Mouse (Mus musculus): ENCODE measurements around the gene Rrp7a. TPM values are rescaled to one million over a fixed set of nuclear protein-coding genes. Genes with fewer than 3 reads are reported as not detected.
"Not testable (repeated sequence)": the region's sequence is repeated elsewhere in the genome, so short reads cannot be mapped to it uniquely, and the experiment has no call there.

The Rrp7a gene
- total RNA-seq, 2 experiments from 2014 or later = 147 to 159 TPM

DNA sequence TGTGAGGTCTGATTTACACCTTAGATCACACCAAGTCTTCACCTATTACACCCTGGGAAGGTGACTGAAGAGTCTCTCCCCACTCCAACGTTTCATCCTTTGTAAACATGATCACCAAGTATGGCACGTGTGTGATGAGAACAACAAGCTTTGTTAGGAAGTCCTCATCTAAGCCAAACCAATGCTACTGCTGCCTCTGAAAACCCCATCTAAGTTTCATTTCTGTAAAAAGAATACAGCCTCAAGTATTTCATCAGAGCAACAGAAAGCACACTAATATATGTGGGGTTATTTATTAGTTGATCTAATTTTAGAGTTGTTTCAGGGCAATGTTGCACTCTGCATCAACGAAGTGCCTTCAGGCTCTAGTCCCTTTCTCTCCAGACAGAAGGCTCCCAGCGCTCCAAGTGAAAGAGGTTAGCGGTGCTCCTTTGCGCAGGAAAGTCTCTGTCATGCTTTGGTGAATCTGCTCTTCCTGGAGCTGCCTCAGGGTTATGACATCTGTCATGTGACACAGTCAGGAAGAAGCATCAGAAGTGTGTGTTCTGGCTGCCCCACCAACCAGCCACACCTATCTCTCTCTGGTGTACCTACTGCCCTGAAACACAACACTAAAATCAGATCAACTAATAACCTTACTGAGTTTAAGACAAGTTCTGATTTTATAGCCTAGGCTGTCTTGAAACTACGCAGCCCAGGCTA, 7.1 kb upstream of the Rrp7a start:
- no peak for DNase-seq (ENCODE audit: extremely low spot score in 1 of 2, low spot score in 2 of 2)
- TF ChIP-seq CTCF (IDR thresholded peaks at IDR 0.05) = no peak
- Histone ChIP-seq H3K4me3 (no peak overlapping the region), H3K27ac (no peak overlapping the region)
- intact Hi-C loops (cut with DNase I) = no loop called here

DNA sequence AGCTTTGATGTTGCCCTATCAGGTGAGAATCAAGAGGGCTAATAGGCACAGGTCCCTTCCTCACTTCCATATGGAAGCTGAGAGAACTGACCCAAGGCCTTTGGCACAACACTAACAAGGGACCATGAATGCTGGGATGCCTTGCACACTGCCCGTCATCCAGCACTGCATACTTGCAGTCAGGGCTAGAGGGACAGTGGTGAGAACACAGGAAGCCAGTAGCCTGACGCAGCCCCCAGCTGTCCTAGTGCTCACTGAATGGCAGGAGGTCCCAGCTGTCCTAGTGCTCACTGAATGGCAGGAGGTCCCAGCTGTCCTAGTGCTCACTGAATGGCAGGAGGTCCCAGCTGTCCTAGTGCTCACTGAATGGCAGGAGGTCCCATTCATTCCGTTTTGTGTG, 4.4 kb upstream of the Rrp7a start:
- H3K4me3 ChIP-seq; intact Hi-C loops (cut with DNase I); DNase-seq (ENCODE audit: extremely low spot score in 1 of 2, low spot score in 2 of 2); H3K27ac ChIP-seq: not testable (repeated sequence)

DNA sequence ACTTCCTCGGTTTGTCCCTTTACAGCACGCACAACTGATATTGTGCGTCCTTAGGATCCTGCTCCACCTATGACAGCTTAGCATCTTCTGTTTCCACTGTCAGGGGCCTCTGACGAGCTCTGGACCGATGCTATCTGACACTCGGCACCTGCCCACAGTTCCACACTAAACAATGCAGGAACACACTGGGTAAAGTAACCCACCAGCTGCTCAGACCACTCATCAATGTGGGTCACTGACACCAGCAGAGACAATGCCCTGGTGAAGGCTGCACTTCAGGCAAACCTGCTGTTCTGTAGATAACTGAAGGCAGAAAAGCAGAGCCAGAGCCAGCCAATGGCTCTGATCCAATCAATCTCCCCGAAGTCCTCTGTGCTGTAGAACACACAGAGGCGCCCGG, 4.0 kb upstream of the Rrp7a start:
- Histone ChIP-seq H3K4me3 (no peak overlapping the region), H3K27ac (no peak overlapping the region)
- DNase-seq (ENCODE audit: extremely low spot score in 1 of 2, low spot score in 2 of 2) = no peak
- intact Hi-C loops (cut with DNase I) = no loop called here
- no peak for TF ChIP-seq CTCF (IDR thresholded peaks at IDR 0.05)

DNA sequence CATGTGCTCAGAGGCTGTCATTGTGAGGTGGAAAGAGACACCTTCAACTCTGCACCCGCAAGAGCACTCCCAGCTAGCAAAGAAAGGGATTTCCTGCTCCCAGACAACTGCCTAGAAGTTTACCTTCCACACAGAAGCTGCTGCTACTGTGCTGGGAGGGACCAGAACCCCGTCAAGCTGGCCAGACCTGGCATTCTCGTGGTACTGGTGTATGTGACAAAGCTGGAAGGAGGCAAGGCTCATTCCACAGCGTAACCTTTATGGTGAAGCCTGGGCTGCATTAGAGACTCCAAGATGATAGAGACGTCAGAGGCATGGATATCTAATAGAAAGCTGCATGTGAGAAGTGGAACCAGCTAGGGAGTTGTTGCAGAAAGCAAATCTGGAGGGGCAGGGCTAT, 2.0 kb upstream of the Rrp7a start:
- Histone ChIP-seq H3K4me3 (no peak overlapping the region), H3K27ac (no peak overlapping the region)
- no peak for TF ChIP-seq CTCF (IDR thresholded peaks at IDR 0.05)
- intact Hi-C loops (cut with DNase I) = no loop called here
- DNase-seq (ENCODE audit: extremely low spot score in 1 of 2, low spot score in 2 of 2) = no peak

DNA sequence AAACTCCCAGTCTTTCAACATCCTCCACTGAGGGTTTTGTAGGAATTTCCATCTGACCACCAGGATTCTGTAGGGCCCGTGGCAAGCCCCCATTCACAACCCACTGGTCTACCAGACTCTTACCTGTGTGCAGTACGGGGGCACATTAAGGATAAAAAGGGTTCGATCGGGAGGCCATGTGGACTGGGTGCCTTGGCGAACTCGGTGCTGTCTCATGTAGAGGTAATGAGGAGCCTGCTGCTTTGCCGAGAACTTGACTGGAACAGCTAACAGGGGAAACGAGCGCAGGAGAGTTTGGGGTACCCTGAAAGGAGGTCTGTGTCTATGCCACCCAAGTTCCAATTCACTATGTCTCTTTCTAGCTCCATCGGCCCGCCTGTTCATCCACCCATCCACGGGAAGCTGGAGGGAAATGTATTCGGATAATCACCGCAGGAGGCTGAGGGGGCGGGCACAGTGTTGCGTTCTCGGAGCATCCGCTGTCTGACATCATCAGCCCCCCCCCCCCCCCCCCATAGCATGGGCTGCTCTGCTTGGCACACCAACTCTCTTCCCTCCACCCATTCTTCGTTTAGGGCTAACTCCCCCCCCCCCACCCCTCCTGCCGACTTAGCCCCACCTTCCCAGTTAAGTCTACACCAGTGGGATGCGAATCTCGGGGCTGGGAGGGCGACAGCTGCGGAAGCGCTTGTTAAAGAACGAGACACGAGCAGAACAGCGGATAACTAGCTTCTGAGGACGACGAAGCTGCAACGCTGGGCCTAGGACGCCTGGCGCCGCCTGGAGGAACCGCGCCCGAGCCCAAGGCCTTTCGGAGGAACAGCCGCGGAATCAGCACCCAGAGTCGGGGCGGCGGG, 664 bp downstream of the Rrp7a start:
- H3K27ac ChIP-seq = peak overlapping the region; percentile 88
- TF ChIP-seq CTCF (IDR thresholded peaks at IDR 0.05) = no peak; the same call in none of the 2 replicates
- intact Hi-C loops (cut with DNase I) = loop anchor here (1.0 kb wide), 1 partner anchor 27 kb away; the partner anchor contains the start of gene Poldip3

DNA sequence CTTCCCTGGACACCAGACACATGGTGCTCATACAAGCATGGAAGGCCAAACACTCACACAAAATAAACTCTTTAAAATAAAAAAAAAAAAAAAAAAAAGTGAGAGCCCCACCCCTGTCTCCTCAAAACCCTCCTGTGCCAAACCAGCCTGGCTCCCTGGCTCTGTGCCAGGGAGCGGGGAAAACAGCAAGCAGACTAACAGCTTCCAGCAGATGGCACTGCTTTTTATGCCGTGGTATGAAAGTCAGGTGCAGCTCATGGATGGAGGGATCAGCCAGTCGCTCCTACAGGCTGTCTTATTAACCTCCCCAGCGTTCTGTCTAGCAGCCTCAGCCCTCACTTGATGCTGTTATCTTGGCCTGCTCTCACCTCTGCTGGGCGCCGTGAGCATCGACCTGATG, 4.2 kb downstream of the Rrp7a start:
- intact Hi-C loops (cut with DNase I) = loop anchor here (5.0 kb wide), 2 partner anchors 61 to 399 kb away; no protein-coding TSS in a partner anchor
- Histone ChIP-seq H3K27ac (no peak overlapping the region), H3K4me3 (no peak overlapping the region)
- peak; percentile 50 for TF ChIP-seq CTCF (IDR thresholded peaks at IDR 0.05)
- DNase-seq (ENCODE audit: extremely low spot score in 1 of 2, low spot score in 2 of 2) = peak; percentile 37 to 64

More for the DNA sequence above, 664 bp downstream of the Rrp7a start:
- peak; percentile 66 to 70 for DNase-seq (ENCODE audit: extremely low spot score in 1 of 2, low spot score in 2 of 2)
- H3K4me3 ChIP-seq = peak overlapping the region; percentile 94

DNA sequence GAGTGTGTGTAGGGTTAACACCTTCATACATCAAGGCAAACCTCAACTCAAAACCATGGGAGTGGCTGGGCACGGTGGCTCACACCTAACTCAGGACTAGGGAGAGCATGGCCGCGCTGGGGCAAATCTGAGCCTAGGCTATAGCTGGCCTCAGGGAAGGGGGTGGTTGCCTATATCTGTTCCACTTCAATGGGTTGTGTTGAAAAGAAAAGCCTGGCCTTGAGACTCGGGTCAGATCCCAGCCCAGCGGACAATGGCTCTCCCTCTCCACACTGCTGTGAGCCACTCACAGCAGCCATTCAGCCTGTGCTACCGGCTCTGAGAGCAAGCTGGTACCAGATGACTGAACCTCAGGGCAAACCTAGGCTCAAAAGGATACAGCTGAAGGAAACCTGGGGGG, 7.5 kb downstream of the Rrp7a start:
- DNase-seq (ENCODE audit: extremely low spot score in 1 of 2, low spot score in 2 of 2) = no peak
- intact Hi-C loops (cut with DNase I) = loop anchor here (5.0 kb wide), 2 partner anchors 58 to 402 kb away; no protein-coding TSS in a partner anchor
- no peak overlapping the region for H3K27ac ChIP-seq
- no peak for TF ChIP-seq CTCF (IDR thresholded peaks at IDR 0.05)
- no peak overlapping the region for H3K4me3 ChIP-seq

DNA sequence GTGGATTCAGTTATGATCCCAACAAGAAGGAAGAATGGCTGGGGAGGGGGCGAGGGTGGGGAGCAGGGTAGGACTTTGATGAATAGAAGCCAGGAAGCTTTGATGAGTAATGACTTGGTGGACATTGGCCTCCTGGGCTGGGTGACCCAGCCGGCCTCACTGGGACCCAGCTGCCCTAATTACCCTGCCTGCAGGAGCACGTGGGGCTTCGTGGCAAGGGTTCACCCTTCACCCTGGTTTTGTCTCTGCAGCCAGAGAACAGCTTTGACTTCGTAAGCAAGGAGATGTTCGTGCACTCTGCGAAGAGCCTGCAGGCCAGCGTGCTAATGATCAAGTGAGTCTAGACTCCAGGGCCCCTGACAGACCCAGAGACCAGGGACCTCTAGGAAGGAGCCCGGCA, 8.5 kb downstream of the Rrp7a start:
- Histone ChIP-seq H3K27ac (no peak overlapping the region), H3K4me3 (no peak overlapping the region)
- no peak for DNase-seq (ENCODE audit: extremely low spot score in 1 of 2, low spot score in 2 of 2)
- intact Hi-C loops (cut with DNase I) = no loop called here
- TF ChIP-seq CTCF (IDR thresholded peaks at IDR 0.05) = no peak

DNA sequence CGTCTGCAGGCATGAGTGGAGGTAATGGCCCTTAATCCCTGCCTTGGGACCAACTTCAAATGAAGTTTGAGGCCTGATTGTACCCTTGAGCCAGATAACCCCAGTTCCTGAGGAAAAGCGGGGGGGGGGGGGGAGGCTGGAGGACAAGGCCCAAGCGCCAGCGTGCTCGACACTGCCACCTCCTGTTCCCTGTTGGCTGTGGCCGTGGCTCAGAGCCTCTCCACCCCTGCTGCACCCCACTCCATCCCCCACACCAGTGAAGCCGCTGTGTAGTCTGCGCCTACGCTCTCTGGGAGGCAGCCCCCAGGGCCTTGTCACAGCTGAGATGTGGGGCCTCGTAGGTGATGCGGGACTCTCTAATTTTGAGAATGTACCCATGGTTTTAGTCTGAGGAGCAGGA, 9.7 kb downstream of the Rrp7a start:
- Histone ChIP-seq H3K27ac (no peak overlapping the region), H3K4me3 (no peak overlapping the region)
- DNase-seq (ENCODE audit: extremely low spot score in 1 of 2, low spot score in 2 of 2) = peak; percentile 75 to 76
- intact Hi-C loops (cut with DNase I) = loop anchor here (2.0 kb wide), 1 partner anchor 308 kb away; no protein-coding TSS in a partner anchor
- peak; percentile 62 for TF ChIP-seq CTCF (IDR thresholded peaks at IDR 0.05)

DNA sequence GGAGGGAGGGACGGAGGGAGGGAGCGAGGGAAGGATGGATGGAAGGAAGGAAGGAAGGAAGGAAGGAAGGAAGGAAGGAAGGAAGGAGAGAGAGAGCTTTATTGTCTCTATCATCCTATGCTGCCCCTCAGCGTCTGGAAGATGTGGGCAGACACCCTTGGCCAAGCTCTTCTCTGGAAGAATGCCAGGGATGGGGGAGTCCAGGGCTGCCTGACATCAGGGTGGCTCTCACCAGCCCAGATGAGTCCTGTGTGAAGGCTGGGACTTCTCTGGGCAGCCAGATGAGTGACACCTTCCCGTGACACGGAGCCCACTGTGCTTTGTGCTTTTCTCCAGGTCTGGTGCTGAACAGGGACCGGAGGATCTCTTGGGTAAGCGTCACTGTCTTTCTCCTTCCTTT, 10.7 kb downstream of the Rrp7a start:
- no peak overlapping the region for H3K27ac ChIP-seq
- H3K4me3 ChIP-seq = no peak overlapping the region
- no peak for TF ChIP-seq CTCF (IDR thresholded peaks at IDR 0.05)
- intact Hi-C loops (cut with DNase I) = loop anchor here (2.0 kb wide), 1 partner anchor 307 kb away; no protein-coding TSS in a partner anchor
- DNase-seq (ENCODE audit: extremely low spot score in 1 of 2, low spot score in 2 of 2) = no peak

DNA sequence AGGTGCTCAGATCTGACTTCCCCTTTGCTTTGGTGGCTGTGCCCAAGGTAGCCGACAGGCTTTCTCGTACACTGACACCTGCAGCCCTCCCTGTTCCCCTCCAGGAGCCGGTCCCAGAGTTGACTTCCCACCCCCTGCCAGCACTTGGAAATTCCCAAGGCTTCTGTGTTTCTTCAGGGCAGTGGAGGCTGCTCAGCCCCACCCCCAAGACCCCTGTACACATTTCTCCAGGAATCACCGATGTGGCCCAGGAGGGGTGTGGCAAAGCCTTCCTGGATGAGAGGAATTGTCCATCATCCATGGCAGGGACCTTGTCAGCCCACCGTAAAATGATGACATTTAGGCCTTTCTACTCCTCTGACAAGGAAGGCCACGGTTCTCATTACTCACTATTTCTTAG, 11.3 kb downstream of the Rrp7a start:
- Histone ChIP-seq H3K4me3 (no peak overlapping the region), H3K27ac (no peak overlapping the region)
- no peak for TF ChIP-seq CTCF (IDR thresholded peaks at IDR 0.05)
- no peak for DNase-seq (ENCODE audit: extremely low spot score in 1 of 2, low spot score in 2 of 2)
- intact Hi-C loops (cut with DNase I) = no loop called here

DNA sequence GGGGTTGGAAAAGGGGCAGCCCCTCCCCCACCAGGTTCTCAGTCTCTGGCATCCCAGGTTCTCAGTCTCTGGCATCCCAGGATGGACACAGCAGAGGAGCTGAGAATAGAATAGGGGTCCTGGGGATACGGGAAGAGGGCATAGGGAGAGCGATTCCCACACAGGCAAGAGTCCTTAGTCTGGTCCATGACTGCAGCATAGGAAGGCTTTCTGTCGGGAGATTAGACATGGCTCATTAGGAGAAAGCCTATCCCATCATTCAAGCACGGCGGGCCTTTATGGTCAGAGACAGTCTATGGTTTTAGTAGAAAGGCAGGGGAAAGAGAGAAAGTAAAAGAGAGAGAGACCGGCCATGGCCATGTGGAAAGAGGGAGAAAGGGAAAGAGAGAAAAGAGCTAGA, 14.8 kb downstream of the Rrp7a start:
- TF ChIP-seq CTCF (IDR thresholded peaks at IDR 0.05) = no peak
- no peak for DNase-seq (ENCODE audit: extremely low spot score in 1 of 2, low spot score in 2 of 2)
- intact Hi-C loops (cut with DNase I) = no loop called here
- H3K4me3 ChIP-seq = no peak overlapping the region
- H3K27ac ChIP-seq = no peak overlapping the region
